Mouse (Mus musculus): Measurements from ENCODE around the gene 0610010K14Rik.

0610010K14Rik gene

DNA sequence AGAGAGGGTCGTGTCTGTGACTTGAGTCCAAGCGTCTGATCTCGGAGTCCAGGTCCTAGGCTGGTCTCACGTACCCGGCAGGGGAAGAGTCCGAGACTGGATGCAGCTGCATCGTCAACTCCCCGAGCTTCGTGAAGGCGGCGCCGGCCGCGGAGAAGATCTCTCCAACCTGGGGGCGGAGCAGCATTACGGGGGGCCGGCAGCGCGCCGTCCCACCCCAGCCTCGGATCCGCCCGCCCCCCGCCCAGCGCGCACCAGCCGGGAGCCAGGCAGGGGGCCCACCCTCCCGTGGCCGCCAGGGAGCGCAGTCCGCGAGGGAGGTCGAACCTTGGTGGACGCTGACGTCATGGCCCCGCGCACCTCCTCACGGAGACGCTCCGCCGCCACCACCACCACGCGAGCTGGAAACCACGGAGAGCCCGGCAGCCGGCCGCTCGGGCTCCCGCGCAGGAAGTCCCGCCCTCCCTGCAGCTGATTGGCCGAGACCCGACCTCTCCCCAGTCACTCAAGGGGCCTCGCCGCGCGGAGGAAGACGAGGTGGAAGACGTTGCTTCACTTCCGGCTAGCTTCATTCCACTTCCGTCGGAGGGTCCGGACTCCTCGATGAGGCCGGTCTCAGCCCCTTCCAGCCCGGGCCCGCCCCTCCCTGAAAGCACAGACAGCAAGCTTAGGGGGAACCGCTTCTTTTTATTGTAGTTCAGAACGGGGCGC, at the start of gene 0610010K14Rik:
TSS of gene 0610010K14Rik (minus strand) at position 458 of the 711 bp plus-strand sequence.
- DNase-seq (ENCODE audit: low spot score), result peak; percentile 97

DNA sequence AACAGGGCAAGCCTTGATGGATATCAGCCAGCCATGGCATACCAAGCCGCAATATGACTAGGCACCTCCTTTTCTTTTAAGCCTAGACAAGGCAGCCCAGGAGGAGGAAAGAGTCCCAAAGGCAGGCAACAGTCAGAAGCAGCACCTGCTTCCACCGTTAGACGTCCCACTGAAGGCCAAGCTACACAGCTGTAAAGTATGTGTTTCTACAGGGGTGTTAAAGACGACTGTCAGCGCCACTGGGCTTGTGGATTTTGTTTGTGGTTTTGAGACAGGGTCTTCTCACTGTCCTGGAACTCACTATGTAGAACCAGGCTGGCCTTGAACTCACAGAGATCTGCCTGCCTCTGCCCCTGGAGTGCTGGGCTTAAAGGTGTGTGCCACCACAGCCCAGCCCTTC, 48.0 kb upstream of the 0610010K14Rik start:
- DNase-seq (ENCODE audit: low spot score), result no peak

- DNase-seq (ENCODE audit: low spot score), result no peak
Measured at GRCm38 (mm10) chr11:70284757-70285156, 47.0 kb upstream of the 0610010K14Rik start.

DNA sequence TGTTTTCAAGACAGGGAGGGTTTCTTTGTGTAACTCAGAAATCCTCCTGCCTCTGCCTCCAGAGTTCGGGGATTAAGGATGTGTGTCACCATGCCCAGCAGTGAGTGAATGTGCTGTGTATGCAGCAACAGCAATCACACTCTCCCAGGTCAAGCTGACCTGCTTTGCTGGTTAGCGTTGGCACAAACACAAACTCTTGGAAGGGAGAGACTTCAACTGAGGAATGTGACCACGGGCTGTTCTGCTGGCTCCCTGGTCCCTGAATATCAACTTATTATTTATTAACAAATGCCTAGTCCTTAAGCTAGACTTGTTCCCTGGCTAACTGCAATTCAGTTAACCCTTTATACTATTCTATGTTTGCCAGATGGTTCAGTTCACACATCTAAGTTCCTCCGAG, 46.0 kb upstream of the 0610010K14Rik start:
- no peak for DNase-seq (ENCODE audit: low spot score)

DNA sequence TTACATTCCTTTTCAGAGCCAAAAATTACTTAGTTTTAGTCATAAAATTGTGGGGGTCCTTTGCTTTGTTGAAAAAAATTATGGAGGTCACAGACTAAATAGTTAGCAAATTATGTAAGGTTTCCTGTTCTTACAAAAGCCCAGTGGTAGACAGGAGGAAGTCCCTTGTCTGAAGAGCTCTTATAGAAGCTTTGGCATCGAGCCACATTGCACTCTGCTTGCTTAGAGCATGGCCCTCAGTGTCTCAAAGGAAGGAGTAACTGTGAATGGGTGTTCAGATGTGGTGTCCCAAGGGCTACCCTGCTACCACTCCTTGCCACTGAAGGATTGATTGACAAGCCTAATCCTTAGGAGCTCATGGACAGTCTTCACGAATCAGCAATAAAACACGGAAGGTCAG, 42.7 kb upstream of the 0610010K14Rik start:
- no peak for DNase-seq (ENCODE audit: low spot score)

GRCm38 (mm10) chr11:70278961-70279360, 41.2 kb upstream of the 0610010K14Rik start:
- DNase-seq (ENCODE audit: low spot score), result no peak

- DNase-seq (ENCODE audit: low spot score), result no peak
Measured at GRCm38 (mm10) chr11:70271641-70272040, 33.9 kb upstream of the 0610010K14Rik start.

DNA sequence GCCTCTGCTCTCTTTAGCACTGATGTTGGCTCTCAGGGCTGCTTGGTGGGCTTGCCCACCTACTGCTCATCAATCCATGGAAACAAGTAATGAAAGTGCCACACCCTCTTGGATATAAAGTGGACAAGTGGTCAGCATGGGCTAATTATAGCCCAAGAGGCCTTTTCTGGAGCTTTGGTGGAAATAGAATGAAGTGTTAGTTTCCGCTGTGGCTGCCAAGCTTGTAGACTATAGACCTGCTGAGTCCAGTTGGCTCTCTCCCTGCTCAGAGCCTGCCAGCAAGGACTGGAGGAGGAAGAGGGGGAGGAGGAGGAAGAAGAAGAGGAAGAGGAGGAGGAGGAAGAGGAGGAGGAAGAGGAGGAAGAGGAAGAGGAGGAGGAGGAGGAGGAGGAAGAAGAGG, 28.7 kb upstream of the 0610010K14Rik start:
- DNase-seq (ENCODE audit: low spot score), result no peak

GRCm38 (mm10) chr11:70265819-70266218, 28.1 kb upstream of the 0610010K14Rik start:
- DNase-seq (ENCODE audit: low spot score), result no peak

- no peak for DNase-seq (ENCODE audit: low spot score)
Measured at GRCm38 (mm10) chr11:70265252-70265651, 27.5 kb upstream of the 0610010K14Rik start.

DNA sequence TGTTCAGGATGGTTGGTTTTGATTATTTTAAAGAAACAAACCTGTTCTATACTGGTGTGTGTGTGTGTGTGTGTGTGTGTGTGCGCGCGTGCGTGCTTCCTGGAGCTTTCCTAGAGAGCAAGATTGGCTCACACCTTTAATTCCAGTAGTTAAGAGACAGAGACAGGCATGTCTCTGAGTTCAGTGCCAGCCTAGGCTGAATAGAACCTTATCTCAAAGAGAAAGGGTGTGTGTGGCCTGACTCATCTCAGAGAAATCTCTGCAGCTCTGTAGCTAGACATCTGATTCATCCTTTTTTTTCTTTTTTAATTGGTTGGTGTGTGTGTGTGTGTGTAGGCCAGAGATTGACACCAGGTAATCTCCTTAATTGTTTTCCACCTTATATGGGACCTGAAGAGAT, 21.3 kb upstream of the 0610010K14Rik start:
- DNase-seq (ENCODE audit: low spot score), result no peak

GRCm38 (mm10) chr11:70254931-70255531, 17.3 kb upstream of the 0610010K14Rik start, which contains the start of gene Alox12:
Gene Alox12, minus strand, starts transcription at chr11:70255353.
- no peak for DNase-seq (ENCODE audit: low spot score)

DNA sequence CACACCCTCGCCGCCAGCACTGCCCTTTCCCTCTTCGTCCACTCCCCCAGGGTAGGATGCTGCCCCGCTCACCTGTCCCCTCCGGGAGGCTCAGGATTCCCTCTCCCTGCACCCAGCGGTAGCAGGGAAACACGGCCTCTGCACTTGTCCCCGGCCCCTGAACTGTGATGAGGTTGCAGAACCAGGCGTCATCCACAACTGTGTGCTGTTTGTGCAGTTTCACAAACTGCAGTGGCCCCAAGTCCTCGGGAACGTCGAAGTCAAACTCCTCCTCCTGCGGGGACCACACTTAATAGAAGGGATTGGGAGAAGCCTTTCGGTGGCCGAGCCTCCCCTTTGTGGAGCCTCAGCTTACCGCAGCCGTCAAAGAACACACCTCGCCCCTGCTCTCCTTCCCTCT, 16.6 kb upstream of the 0610010K14Rik start:
- no peak for DNase-seq (ENCODE audit: low spot score)

- DNase-seq (ENCODE audit: low spot score), result no peak
Measured at GRCm38 (mm10) chr11:70251853-70252252, 14.1 kb upstream of the 0610010K14Rik start.

DNA sequence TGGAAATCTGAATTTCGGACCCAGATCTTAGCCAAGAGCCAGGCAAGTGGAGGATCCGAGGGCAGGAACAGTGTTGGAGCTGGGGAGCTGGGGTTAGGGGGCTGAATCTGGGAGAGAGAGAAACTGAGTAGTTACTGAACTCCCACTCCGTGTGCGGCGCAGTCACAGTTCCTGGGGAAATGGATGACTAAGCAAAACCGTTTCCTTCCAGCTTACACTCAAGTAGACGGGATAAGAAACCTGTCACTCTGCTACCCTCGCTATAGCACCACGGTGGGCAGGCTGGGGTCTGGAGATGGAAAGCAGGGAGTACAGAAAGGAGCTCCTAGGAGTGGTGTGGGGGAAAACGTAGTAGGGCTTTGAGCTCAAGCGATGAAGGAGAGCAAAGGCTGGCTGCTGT, 12.4 kb upstream of the 0610010K14Rik start:
- no peak for DNase-seq (ENCODE audit: low spot score)

- no peak for DNase-seq (ENCODE audit: low spot score)
Measured at GRCm38 (mm10) chr11:70247136-70247845, 9.6 kb upstream of the 0610010K14Rik start.

DNA sequence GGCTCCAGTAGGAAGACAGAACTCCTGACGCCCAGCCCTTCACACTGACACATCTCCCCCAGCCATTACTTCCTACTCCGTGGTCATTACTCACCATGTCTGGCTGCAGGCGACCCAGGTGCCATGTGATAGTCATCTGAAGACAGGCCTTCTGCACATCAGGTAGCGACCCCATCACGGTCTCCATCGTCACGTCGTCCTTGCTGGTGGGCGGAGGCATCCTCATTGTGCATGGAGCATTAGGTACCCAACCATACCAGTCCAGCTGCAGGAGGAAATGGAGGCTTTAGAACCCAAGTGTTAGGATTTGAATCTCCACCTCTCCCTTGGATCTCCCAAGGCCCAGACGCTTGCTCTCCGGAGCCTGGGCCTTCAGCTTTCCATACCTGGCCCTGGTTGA, 4.9 kb upstream of the 0610010K14Rik start:
- DNase-seq (ENCODE audit: low spot score), result no peak

GRCm38 (mm10) chr11:70239541-70240279, 2.0 kb upstream of the 0610010K14Rik start, which contains the start of the genes Gm21988 and Rnasek:
Gene Gm21988, minus strand, starts transcription at chr11:70239830.
Gene Rnasek, minus strand, starts transcription at chr11:70239842.
- peak; percentile 76 for DNase-seq (ENCODE audit: low spot score)

- DNase-seq (ENCODE audit: low spot score), result no peak
Measured at GRCm38 (mm10) chr11:70238591-70239440, 1.1 kb upstream of the 0610010K14Rik start.

DNA sequence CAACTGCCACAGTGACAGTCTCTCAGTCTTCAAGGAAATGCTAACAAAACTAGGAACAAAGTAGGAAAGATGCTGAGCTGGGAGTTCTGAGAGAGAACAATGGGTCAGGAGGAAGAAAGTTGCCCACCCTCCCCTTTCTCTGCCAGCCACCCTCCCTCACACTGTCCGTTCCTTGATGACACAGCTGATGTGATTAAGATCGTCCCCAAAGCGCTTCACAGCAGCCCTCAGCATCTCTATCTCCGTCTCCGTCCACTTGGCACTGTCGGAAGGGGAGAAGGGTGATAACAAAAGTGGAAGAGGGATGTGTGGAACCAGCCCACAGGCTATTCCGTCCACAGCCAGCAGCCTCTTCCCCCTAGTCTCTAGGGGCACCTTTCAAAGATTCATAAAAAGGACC, 997 bp downstream of the 0610010K14Rik start:
- DNase-seq (ENCODE audit: low spot score), result no peak

DNA sequence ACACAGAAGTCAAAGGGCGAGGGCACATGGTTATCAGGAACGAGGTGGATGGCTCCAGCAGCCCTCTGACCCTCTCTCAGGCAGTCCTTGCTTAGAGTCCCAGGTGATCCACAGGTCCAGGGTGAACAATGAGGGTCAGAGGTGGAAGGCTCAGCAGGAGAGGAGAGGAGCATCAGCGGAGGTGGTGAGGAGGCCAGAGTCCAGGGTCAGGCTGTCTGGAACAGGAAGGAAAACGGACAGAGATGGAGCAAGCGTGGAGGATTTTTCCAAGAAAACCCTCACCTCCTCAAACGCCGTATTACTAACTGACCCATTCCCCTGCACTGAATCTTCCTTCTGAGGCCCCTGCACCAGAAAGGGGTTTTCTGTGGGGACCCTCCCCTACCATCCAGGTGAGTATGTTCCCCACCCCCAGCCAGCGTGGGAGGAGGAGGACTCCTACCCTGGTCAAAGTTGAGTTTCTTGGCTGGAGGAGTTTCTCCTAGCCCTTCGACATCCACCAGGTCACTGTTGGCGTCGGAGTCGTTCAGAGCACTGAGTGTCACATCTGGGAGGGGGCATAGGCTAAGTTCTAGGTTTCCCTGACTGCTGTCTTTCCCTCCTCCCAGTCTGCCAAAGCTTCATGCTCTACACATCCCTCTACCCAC, 2.3 kb downstream of the 0610010K14Rik start:
- DNase-seq (ENCODE audit: low spot score), result no peak
